Mouse (Mus musculus): ENCODE data around the gene Piezo1. TPM values are rescaled to one million over a fixed set of nuclear protein-coding genes. Genes with fewer than 3 reads are reported as not detected.
"Not testable (repeated sequence)": the region's sequence is repeated elsewhere in the genome, so short reads cannot be mapped to it uniquely, and the experiment has no call there.

Gene Piezo1
- polyA plus RNA-seq, 1 experiment from 2014 or later: 5.2 TPM

DNA sequence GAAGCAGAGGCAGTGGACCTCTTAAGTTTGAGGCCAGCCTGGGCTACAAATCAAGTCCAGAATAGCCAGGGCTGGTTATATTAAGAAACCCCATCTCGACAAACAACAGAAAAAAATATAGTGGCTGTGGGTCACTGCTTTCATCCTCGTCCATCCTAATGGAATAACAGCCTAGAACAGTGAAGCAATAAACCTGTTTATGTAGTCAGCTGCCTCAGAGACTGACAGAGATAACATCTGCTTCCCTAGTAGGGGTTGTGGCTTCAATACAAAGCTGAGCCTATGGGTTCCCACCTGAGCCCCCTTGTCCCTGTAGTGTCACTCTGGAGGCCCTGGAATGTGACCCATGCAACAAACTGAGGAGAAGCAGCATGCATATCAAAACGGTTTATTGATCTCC lies 23.1 kb upstream of the Piezo1 start:
- no peak overlapping the region for H3K27ac ChIP-seq (ENCODE audit: low read depth, low read length)
- peaks cover 11% of the 10 kb centered on the region for H3K4me1 ChIP-seq (replicated peaks; ENCODE audit: control insufficient read depth, insufficient read depth, low read length)
- no peaks in the 10 kb centered on the region for H3K9me3 ChIP-seq (ENCODE audit: control insufficient read depth, low read length)
- H3K4me2 ChIP-seq (replicated peaks; ENCODE audit: low read depth, low read length): no peak overlapping the region
- H3K9ac ChIP-seq (ENCODE audit: low read depth, low read length): no peak overlapping the region
- H3K36me3 ChIP-seq (ENCODE audit: control insufficient read depth, insufficient read depth, low read length): peaks cover 14% of the 10 kb centered on the region
- H3K27me3 ChIP-seq (ENCODE audit: control insufficient read depth, insufficient read depth, low read length): no peaks in the 10 kb centered on the region
- 53% methylated on average over 3 of the region's 3 CpGs for WGBS
- H3K4me3 ChIP-seq (ENCODE audit: low read depth, low read length): no peak overlapping the region
- no peak for ATAC-seq (ENCODE audit: low FRiP score)
- DNase-seq (ENCODE audit: low spot score): no peak

DNA sequence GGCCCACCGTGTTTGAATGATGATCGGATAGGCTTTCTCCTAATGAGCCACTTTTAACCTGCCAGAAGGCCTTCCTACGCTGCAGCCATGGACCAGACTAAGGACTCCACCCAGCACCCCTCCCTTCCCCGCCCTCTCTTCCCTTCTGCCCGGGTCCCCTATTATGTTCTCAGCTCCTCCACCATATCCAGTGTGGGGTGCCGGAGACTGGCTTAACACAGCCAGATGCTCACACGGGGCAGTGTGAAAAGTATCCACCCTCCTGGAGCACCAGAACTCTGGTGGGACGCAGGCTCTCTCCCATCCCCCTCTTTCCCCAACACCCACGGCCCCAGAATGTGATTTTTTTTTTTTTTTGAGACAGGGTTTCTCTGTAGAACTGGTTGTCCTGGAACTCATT lies 22.4 kb upstream of the Piezo1 start:
- no peaks in the 10 kb centered on the region for H3K9me3 ChIP-seq (ENCODE audit: control insufficient read depth, low read length)
- 56% methylated on average over 9 of the region's 9 CpGs for WGBS
- H3K4me1 ChIP-seq (replicated peaks; ENCODE audit: control insufficient read depth, insufficient read depth, low read length): peaks cover 15% of the 10 kb centered on the region
- no peak overlapping the region for H3K4me2 ChIP-seq (replicated peaks; ENCODE audit: low read depth, low read length)
- no peak overlapping the region for H3K4me3 ChIP-seq (ENCODE audit: low read depth, low read length)
- peaks cover 14% of the 10 kb centered on the region for H3K36me3 ChIP-seq (ENCODE audit: control insufficient read depth, insufficient read depth, low read length)
- ATAC-seq (ENCODE audit: low FRiP score) (no peak), DNase-seq (ENCODE audit: low spot score) (no peak)
- no peak overlapping the region for H3K9ac ChIP-seq (ENCODE audit: low read depth, low read length)
- H3K27me3 ChIP-seq (ENCODE audit: control insufficient read depth, insufficient read depth, low read length): no peaks in the 10 kb centered on the region
- no peak overlapping the region for H3K27ac ChIP-seq (ENCODE audit: low read depth, low read length)

DNA sequence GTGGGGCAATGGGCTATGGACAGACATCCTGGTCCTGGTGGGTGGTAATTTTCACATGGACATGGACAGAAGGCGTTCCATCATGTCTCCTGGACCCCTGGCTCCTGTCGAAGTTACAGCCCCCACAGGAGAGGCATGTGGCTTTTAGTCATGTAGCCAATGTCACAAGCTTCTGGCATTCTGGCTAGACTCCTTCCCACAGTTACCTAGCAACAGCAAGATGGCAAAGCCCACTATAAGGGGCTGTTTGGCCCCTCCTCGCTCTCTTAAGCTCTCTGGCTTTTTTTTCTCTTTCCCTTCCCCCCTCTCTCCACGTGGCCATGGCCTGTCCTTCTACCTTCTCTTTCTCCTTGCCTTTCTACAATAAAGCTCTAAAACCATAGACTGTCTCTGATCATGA lies 22.0 kb upstream of the Piezo1 start:
- not testable (repeated sequence) for H3K4me3 ChIP-seq (ENCODE audit: low read depth, low read length); H3K27ac ChIP-seq (ENCODE audit: low read depth, low read length); DNase-seq (ENCODE audit: low spot score); H3K9me3 ChIP-seq (ENCODE audit: control insufficient read depth, low read length); ATAC-seq (ENCODE audit: low FRiP score); H3K9ac ChIP-seq (ENCODE audit: low read depth, low read length); H3K4me2 ChIP-seq (replicated peaks; ENCODE audit: low read depth, low read length); H3K27me3 ChIP-seq (ENCODE audit: control insufficient read depth, insufficient read depth, low read length)
- peaks cover 14% of the 10 kb centered on the region for H3K36me3 ChIP-seq (ENCODE audit: control insufficient read depth, insufficient read depth, low read length)
- 40% methylated on average over 4 of the region's 4 CpGs for WGBS
- peaks cover 15% of the 10 kb centered on the region for H3K4me1 ChIP-seq (replicated peaks; ENCODE audit: control insufficient read depth, insufficient read depth, low read length)

DNA sequence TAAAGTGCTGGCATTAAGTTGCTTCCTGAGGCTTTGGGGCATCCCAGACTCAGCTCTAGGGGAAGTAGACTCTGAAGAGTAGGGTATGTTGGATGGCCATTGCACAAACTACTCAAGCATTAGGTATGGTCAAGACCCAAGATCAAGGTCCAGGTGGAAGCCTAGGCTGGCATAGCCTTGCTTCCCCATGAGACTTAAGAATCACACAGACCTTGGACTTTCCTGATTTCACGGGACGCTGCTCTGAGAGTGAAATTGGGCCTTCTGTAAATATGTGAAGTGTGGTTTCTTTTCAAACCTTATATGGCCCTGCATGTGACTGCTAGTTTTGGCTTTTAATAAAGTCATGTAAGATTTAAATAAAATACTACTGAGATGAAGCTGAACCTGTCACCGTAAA lies 21.6 kb upstream of the Piezo1 start:
- no peaks in the 10 kb centered on the region for H3K27me3 ChIP-seq (ENCODE audit: control insufficient read depth, insufficient read depth, low read length)

DNA sequence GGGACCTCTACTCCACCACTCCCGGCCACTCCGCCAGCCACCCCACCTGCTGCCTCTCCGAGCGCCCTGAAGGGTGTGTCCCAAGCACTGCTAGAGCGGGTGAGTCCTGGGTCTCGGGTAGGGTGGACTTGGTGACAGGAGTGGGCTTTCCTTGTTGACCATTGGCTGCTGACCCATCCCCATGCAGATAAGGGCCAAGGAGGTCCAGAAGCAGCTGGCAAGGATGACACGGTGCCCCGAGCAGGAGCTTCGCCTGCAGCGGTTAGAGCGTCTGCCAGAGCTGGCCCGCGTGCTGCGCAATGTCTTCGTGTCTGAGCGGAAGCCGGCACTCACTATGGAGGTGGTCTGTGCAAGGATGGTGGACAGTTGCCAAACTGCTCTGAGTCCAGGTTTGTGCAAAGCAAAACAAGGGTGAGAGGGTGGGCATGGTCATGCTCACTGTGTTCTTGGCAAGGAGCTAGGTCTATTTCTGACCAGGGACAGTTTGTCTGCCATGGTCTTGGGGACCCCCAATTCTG lies 20.7 kb upstream of the Piezo1 start:
- DNase-seq (ENCODE audit: low spot score) (no peak), ATAC-seq (ENCODE audit: low FRiP score) (no peak)
- Histone ChIP-seq H3K27ac (ENCODE audit: low read depth, low read length) (no peak overlapping the region), H3K4me2 (replicated peaks; ENCODE audit: low read depth, low read length) (no peak overlapping the region), H3K27me3 (ENCODE audit: control insufficient read depth, insufficient read depth, low read length) (no peaks in the 10 kb centered on the region), H3K9me3 (ENCODE audit: control insufficient read depth, low read length) (no peaks in the 10 kb centered on the region), H3K36me3 (ENCODE audit: control insufficient read depth, insufficient read depth, low read length) (peaks cover 14% of the 10 kb centered on the region), H3K9ac (ENCODE audit: low read depth, low read length) (no peak overlapping the region), H3K4me1 (replicated peaks; ENCODE audit: control insufficient read depth, insufficient read depth, low read length) (peaks cover 19% of the 10 kb centered on the region), H3K4me3 (ENCODE audit: low read depth, low read length) (no peak overlapping the region)
- WGBS: 96% methylated on average over 17 of the region's 17 CpGs

More for the DNA sequence above, 21.6 kb upstream of the Piezo1 start:
- Histone ChIP-seq H3K9me3 (ENCODE audit: control insufficient read depth, low read length) (no peaks in the 10 kb centered on the region), H3K27ac (ENCODE audit: low read depth, low read length) (no peak overlapping the region), H3K9ac (ENCODE audit: low read depth, low read length) (no peak overlapping the region), H3K4me2 (replicated peaks; ENCODE audit: low read depth, low read length) (no peak overlapping the region), H3K4me3 (ENCODE audit: low read depth, low read length) (no peak overlapping the region), H3K36me3 (ENCODE audit: control insufficient read depth, insufficient read depth, low read length) (peaks cover 14% of the 10 kb centered on the region), H3K4me1 (replicated peaks; ENCODE audit: control insufficient read depth, insufficient read depth, low read length) (peaks cover 15% of the 10 kb centered on the region)
- DNase-seq (ENCODE audit: low spot score) (no peak), ATAC-seq (ENCODE audit: low FRiP score) (no peak)
- WGBS: 92% methylated on average over 3 of the region's 3 CpGs

DNA sequence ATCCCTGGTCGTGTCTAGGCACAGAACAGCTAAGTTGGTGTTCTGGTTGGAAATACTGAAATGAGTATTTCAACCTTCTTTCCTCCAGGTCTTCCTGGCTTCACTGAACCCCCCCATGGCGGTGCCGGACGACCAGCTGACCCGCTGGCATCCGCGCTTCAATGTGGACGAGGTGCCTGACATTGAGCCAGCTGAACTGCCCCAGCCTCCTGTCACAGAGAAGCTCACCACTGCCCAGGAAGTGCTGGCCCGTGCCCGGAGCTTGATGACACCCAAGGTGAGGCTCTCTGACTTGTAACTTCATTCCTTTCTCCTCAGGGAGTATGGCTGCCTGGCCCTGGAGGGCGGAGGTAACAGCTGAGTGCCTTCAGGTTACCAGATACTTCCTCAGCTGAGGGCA lies 20.0 kb upstream of the Piezo1 start:
- no peak overlapping the region for H3K4me3 ChIP-seq (ENCODE audit: low read depth, low read length)
- ATAC-seq (ENCODE audit: low FRiP score): no peak
- 91% methylated on average over 11 of the region's 11 CpGs for WGBS
- no peaks in the 10 kb centered on the region for H3K27me3 ChIP-seq (ENCODE audit: control insufficient read depth, insufficient read depth, low read length)
- H3K4me1 ChIP-seq (replicated peaks; ENCODE audit: control insufficient read depth, insufficient read depth, low read length): peaks cover 22% of the 10 kb centered on the region
- no peak overlapping the region for H3K27ac ChIP-seq (ENCODE audit: low read depth, low read length)
- DNase-seq (ENCODE audit: low spot score): no peak
- peaks cover 14% of the 10 kb centered on the region for H3K36me3 ChIP-seq (ENCODE audit: control insufficient read depth, insufficient read depth, low read length)
- no peak overlapping the region for H3K9ac ChIP-seq (ENCODE audit: low read depth, low read length)
- H3K9me3 ChIP-seq (ENCODE audit: control insufficient read depth, low read length): no peaks in the 10 kb centered on the region
- H3K4me2 ChIP-seq (replicated peaks; ENCODE audit: low read depth, low read length): no peak overlapping the region

DNA sequence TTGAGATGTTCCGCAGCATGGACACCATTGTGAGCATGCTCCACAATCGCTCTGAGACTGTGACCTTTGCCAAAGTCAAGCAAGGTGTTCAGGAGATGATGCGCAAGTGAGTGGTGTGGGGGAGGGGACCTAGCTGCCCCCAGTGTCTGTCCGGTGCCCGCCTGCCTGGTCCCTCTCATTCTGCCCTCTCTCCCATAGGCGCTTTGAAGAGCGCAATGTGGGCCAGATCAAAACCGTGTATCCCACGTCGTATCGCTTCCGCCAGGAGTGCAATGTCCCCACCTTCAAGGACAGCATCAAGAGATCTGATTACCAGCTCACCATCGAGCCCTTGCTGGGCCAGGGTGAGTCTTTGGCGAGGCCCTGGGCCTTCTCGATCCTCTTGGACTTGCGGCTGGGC lies 18.9 kb upstream of the Piezo1 start:
- no peak for DNase-seq (ENCODE audit: low spot score)
- peaks cover 14% of the 10 kb centered on the region for H3K36me3 ChIP-seq (ENCODE audit: control insufficient read depth, insufficient read depth, low read length)
- ATAC-seq (ENCODE audit: low FRiP score): no peak
- H3K4me3 ChIP-seq (ENCODE audit: low read depth, low read length): no peak overlapping the region
- no peak overlapping the region for H3K4me2 ChIP-seq (replicated peaks; ENCODE audit: low read depth, low read length)
- no peak overlapping the region for H3K9ac ChIP-seq (ENCODE audit: low read depth, low read length)
- H3K9me3 ChIP-seq (ENCODE audit: control insufficient read depth, low read length): no peaks in the 10 kb centered on the region
- H3K27ac ChIP-seq (ENCODE audit: low read depth, low read length): no peak overlapping the region
- no peaks in the 10 kb centered on the region for H3K27me3 ChIP-seq (ENCODE audit: control insufficient read depth, insufficient read depth, low read length)
- WGBS: 96% methylated on average over 16 of the region's 16 CpGs
- H3K4me1 ChIP-seq (replicated peaks; ENCODE audit: control insufficient read depth, insufficient read depth, low read length): peaks cover 17% of the 10 kb centered on the region

DNA sequence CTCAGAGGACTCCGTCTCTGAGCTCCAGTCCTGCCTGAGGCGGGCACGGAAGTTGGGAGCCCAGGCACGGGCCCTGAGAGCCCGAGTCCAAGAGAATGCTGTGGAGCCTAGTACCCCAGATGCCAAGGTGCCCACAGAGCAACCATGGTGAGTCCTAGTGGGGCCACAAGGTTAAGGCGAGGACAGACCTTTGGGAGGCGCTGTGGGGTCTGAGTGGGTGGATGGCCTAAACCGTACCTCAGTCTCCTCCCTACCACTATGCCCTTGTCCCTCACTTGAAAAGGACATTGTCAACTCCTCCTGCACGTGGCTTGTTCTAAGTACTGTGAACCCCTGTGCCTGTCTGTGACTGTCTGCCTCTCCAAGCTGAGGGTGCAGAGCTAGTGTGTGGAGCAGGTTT lies 18.2 kb upstream of the Piezo1 start:
- Histone ChIP-seq H3K9me3 (ENCODE audit: control insufficient read depth, low read length) (no peaks in the 10 kb centered on the region), H3K36me3 (ENCODE audit: control insufficient read depth, insufficient read depth, low read length) (peaks cover 14% of the 10 kb centered on the region), H3K9ac (ENCODE audit: low read depth, low read length) (peak overlapping the region; percentile 79; the same call in 1 of the 2 replicates), H3K4me2 (replicated peaks; ENCODE audit: low read depth, low read length) (peak overlapping the region; percentile 78), H3K4me1 (replicated peaks; ENCODE audit: control insufficient read depth, insufficient read depth, low read length) (peaks cover 14% of the 10 kb centered on the region), H3K27me3 (ENCODE audit: control insufficient read depth, insufficient read depth, low read length) (no peaks in the 10 kb centered on the region), H3K4me3 (ENCODE audit: low read depth, low read length) (peak overlapping the region; percentile 88), H3K27ac (ENCODE audit: low read depth, low read length) (no peak overlapping the region)
- WGBS: 70% methylated on average over 9 of the region's 9 CpGs
- ATAC-seq (ENCODE audit: low FRiP score) (no peak), DNase-seq (ENCODE audit: low spot score) (no peak)

DNA sequence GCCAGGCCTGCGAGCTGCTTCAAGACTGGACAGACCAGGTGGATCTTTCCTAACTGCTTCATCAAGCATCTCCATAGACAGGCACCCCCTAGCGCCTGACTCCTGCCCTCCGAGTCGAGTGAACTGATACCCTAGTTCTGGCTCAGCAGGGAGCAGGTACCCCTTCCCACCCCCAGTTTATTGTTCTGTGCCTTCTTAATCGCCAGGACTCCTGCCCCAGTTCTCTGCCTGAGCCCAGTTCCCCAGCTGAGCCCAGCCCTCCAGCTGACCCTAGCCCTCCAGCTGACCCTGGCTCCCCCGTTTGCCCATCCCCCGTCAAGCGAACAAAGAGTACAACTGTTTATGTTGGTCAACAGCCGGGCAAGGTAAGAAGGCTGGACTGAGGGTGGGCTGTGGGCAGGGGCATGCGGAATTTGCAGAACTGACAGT lies 17.8 kb upstream of the Piezo1 start:
- H3K27me3 ChIP-seq (ENCODE audit: control insufficient read depth, insufficient read depth, low read length): no peaks in the 10 kb centered on the region
- H3K9ac ChIP-seq (ENCODE audit: low read depth, low read length): peak overlapping the region; percentile 79; the same call in 1 of the 2 replicates
- H3K36me3 ChIP-seq (ENCODE audit: control insufficient read depth, insufficient read depth, low read length): peaks cover 14% of the 10 kb centered on the region
- H3K4me2 ChIP-seq (replicated peaks; ENCODE audit: low read depth, low read length): peak overlapping the region; percentile 78
- ATAC-seq (ENCODE audit: low FRiP score): no peak
- no peak overlapping the region for H3K27ac ChIP-seq (ENCODE audit: low read depth, low read length)
- H3K4me1 ChIP-seq (replicated peaks; ENCODE audit: control insufficient read depth, insufficient read depth, low read length): peaks cover 14% of the 10 kb centered on the region
- 6% methylated on average over 10 of the region's 10 CpGs for WGBS
- peak overlapping the region; percentile 88 for H3K4me3 ChIP-seq (ENCODE audit: low read depth, low read length)
- no peaks in the 10 kb centered on the region for H3K9me3 ChIP-seq (ENCODE audit: control insufficient read depth, low read length)
- DNase-seq (ENCODE audit: low spot score): peak; percentile 34

All from hindbrain, embryonic 11.5 days (tissue).